Mouse (Mus musculus): ENCODE results near the gene Rpl32.
A peak's percentile ranks its signal among the peaks of the same experiment; 100 is the strongest.

Gene Rpl32

DNA sequence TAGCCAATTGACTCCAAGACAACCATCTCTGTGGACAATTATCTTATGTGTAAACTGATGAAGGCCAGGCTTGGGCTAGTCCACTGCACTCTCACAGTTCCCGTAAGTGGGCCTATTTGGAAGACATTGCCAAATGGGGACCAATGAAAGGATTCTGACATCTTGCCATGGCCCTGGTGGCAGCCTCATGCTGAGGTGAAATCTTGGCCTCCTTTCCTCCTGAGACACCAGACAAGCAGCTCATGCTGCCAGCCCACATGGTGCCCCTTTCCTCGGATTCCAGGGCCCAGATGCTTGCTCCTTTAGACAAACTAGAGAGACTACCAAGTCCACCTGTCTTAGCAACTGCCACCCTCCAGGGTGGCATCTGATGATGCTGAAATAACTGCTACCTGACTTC is 9.6 kb upstream of the Rpl32 start:
- DNase-seq (ENCODE audit: extremely low spot score, low spot score): no peak

DNA sequence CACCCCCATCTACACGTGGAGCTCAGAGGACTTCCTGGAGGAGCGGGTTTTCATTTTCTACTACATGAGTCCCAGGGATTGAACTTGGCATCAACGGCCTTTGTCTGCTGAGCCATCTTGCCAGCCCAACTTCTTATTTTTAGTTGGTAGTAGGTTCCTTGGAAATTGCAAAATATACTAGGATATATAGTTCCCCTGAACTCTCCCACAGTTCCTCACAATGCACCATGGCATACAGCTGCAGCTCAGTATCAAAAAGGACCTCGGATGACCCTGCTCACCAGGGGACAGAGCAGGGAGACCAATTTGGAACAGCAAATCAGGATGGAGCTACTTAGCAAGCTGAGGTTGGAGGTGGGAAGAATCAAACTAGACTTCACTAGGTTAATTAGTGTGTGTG is 6.5 kb upstream of the Rpl32 start:
- no peak for DNase-seq (ENCODE audit: extremely low spot score, low spot score)

DNA sequence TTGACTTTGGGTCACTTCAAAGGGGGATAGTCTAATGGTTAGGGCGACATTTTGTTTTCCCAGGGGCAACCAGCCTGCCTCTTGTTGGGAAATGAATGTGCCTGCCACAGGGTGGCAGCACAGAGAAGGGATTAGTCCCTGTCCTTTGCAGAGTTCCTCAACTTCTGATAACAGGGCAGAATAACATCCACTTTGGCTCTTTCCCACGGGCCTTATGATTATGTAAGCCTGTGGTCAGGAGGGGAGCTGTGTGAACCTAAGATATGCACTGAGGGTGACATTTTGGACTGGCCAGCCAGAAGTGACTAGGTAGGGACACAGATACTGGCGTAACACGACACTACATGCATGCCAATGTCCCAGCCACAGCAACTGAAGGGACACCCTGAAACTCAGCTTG is 5.6 kb upstream of the Rpl32 start:
- DNase-seq (ENCODE audit: extremely low spot score, low spot score): no peak

DNA sequence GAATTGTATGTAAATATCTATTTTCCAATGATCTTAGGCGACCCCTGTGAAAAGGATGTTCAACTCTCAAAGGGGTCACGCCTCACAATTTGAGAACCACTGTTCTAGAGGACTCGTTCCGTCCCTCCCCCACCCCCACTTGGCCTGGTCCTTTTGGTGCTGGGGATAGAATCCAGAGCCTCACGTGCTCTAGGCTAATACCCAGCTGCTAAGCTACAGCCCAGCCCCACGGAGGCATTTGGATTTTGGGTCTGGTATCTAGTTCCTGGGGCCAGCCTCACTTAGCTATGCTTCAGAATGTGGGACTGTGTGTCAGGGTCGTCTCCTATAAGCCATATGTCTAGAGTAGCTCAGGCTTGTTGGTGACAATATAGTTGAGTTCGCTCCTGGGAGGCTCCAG is 3.1 kb upstream of the Rpl32 start:
- no peak for DNase-seq (ENCODE audit: extremely low spot score, low spot score)

DNA sequence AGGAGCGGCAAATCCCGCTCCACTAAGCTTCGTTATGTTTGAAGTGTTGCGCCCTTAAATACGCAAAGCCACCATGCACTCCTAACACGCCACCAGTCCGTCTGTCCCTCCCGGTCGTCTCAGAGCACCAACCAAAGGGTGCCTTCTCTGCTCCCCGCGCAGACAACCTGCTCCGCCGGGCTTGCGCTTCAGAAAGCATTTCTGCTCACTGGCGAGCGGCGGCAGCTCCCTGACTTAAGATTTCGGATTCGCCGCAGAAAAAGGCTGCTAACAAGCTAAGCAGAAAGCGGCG is 405 bp downstream of the Rpl32 start:
- DNase-seq (ENCODE audit: extremely low spot score, low spot score): no peak

DNA sequence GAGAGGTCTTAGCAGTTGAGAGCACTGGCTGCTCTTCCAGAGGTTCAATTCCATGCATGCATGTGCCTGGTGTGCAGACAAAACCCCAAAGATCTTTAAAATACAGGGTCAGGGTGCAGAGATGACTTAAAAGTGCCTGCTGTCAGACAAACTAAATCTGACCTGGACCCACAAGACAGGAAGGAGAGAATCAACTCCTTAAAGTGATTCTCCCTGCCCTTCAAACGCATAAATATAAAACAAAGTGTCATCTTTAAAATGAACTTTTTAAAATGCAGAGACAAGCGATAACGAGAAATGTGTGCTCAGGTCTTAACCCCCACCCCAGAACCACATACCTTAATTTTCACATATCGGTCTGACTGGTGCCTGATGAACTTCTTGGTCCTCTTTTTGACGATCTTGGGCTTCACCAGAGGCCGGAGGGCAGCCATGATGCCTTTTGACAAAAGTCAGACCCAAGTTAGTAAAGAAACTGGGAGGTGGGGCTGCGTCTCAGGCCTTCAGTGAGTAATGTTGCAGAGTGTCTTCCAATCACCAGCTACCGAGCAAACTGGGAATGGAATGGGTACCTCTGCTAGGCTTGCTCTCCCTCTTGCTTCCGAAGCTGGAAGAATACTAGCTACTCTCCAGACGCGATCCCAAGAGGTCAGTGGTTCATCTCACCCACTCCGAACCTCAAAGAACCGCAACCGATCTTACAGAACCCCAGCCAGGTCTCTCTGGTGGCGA is 917 bp downstream of the Rpl32 start:
- DNase-seq (ENCODE audit: extremely low spot score, low spot score): peak; percentile 32

DNA sequence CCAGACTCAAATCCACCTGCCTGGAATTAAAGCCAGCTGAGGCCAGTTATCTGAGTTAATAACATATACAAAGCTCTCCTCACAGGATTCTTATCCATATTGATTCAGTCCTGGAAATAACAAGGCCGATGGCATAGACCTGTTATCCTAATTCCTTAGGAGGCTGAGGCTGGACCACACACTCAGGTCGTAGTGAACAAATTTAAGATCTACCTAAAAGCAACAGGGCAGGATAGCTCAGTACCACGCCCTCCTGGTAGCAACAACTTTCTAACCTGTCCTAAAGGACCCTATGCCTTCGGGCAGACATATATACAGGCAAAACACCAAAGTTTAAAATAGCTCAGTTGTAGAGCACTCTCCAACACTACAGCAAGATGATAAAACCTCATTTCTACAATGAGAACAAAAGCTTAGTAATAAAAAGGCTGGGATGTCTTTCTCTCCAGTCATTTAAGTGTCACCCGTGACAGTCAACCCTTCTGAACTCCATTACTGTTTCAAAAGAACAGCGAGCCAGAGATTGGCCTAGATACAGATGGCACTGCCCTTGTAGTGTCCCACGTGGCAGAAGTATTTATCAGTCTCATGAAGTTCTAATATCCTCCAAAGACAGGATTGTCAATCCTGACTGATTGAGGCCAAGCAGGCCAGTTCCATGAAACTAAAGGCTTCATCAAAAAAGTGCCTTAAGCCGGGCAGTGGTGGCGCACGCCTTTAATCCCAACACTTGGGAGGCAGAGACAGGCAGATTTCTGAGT is 3.9 kb downstream of the Rpl32 start:
- no peak for DNase-seq (ENCODE audit: extremely low spot score, low spot score)

DNA sequence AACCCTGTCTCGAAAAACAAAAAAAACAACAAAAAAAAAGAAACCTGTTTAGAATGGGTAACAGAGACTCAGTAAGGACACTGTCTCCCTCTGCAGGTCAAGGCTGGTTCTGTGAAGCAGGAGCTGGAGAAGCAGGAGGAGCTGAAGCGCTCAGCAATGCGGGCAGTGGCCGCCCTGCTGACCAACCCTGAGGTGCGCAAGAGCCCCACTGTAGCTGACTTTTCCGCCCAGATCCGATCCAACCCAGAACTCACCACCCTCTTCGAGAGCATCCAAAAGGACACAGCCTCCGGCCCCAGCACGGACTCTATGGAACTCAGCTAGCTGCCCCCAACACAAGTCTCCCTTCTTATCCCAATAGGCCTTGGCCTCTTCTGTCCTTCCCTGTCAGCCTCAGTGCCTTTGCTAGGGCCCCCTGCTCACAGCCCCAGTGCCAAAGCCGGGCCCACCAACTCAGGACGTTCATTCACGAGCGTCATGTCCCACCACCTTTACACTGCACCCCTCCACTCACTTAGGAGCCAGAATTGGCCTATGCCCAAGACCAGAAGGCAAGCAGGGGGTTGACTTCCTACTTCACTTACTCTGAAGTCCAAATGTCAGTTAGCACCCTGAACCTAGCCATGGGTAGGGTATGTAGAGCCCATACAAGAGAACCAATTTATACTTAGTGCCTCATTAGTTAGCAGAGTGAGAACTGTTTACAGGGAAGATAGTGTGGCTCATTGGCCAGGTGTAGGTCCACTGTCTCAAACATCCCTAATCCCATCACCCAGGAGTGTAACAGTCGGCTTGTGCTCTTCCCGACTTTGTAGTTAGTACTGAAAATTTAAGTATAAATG is 4.8 kb downstream of the Rpl32 start:
- peak; percentile 57 for DNase-seq (ENCODE audit: extremely low spot score, low spot score)

DNA sequence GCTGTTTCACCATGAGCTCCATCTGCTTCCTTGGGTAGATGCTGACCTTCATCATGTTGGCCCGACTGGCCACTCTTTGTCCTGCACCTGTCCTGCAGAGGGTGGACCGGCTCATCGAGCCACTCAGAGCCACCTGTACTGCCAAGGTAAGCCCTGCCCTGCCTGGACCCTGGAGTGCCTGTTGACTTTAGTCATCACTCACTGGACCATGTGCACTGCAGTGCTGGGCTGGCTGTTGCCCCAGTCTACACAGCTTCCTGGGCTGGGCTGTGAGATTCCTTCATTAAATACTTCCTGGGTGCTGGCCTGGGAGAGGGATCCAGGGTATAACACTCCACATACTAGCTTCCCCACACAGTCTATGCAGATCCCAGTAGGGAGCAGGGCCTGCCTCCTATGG is 6.7 kb downstream of the Rpl32 start:
- no peak for DNase-seq (ENCODE audit: extremely low spot score, low spot score)

DNA sequence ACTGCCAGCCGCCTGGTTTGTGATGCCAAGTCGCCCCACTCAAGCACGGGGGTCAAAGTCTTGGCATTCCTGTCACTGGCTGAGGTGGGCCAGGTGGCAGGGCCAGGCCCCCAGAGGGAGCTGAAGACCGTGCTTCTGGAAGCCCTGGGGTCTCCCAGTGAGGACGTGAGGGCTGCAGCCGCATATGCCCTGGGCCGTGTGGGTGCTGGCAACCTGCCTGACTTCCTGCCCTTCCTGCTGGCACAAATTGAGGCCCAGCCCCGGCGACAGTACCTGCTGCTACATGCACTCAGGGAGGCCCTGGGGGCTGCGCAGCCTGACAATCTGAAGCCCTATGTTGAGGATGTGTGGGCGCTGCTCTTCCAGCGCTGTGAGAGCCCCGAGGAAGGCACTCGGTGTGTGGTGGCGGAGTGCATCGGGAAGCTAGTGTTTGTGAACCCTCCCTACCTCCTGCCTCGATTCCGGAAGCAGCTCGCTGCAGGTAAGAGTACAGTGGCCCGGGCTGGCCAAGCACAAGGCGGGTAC is 15.8 kb downstream of the Rpl32 start:
- no peak for DNase-seq (ENCODE audit: extremely low spot score, low spot score)

DNA sequence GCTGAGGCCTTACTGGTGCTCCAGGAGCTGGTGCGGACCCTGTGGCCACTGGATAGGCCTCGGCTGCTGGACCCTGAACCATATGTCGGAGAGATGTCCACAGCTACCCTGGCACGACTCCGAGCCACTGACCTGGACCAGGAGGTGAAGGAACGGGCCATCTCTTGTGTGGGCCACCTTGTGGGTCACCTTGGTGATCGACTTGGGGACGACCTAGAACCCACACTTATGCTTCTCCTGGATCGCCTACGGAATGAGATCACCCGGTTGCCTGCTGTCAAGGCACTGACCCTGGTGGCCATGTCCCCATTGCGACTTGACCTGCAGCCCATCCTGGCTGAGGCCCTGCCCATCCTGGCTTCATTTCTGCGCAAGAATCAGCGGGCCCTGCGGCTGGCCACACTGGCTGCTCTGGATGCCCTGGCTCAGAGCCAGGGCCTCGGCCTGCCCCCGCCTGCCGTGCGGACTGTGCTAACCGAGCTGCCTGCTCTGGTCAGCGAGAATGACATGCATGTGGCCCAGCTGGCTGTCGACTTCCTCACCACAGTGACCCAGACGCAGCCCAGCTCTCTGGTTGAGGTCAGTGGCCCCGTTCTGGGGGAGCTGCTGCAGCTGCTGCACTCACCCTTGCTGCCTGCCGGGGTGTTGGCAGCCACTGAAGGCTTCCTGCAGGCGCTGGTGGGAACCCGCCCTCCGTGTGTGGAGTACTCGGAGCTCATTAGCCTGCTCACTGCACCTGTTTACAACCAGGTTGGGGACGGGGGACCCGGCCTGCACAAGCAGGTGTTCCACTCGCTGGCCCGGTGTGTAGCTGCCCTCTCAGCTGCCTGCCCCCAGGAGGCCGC is 16.5 kb downstream of the Rpl32 start:
- DNase-seq (ENCODE audit: extremely low spot score, low spot score): no peak

DNA sequence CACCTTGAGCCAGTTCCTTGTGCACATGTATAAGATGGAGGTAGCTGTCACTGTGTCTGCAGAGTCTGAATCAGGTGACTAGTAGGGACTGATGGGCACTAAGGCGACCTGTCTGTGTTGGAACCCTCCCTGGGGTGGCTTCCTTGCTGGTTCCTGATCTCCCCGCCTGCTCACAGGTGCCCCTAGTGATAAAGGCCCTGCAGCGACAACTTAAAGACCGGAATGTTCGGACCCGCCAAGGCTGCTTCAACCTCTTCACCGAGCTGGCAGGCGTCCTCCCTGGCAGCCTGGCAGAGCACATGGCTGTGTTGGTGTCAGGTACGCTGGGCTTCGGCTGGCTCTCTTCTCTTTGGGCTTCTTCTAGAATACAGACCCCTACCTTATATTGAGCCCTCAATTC is 17.5 kb downstream of the Rpl32 start:
- DNase-seq (ENCODE audit: extremely low spot score, low spot score): no peak

DNA sequence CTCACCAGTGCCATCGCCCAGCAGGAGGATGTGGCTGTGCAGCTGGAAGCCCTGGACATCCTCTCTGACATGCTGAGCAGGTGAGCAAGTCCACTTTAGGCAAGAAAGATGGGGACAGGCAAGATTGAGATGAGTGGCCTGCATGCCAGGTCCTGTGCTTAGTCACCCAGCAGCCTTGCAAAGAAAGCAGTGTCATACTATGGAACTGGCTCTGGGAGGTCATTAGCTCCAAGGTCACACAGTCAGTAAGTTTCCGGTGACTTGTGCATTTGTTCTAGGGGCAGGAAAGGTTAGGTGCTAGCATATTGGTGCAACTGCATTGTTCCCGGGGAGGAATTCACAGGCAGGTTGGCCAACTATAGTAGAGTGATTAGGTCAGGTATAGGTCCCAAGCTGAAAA is 25.8 kb downstream of the Rpl32 start:
- no peak for DNase-seq (ENCODE audit: extremely low spot score, low spot score)

DNA sequence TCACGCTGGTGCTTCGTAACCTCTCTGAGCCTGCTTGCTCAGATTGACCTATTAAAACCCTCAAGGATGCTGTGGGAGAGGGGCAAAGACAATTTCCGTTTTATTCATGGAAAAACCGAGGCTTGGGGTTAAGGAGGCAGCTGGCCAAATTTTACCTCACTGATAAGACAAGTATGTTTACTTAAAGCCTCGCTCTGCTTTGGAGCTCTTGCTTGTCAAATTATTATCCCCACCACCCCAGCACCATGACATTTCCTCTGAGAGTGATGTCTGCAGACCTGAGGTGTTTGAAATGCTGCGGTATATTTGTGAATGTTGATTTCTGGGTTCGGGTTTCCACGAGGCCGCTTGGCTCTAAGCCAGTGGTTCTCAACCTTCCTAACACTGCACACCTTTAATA is 32.2 kb downstream of the Rpl32 start:
- DNase-seq (ENCODE audit: extremely low spot score, low spot score): no peak

DNA sequence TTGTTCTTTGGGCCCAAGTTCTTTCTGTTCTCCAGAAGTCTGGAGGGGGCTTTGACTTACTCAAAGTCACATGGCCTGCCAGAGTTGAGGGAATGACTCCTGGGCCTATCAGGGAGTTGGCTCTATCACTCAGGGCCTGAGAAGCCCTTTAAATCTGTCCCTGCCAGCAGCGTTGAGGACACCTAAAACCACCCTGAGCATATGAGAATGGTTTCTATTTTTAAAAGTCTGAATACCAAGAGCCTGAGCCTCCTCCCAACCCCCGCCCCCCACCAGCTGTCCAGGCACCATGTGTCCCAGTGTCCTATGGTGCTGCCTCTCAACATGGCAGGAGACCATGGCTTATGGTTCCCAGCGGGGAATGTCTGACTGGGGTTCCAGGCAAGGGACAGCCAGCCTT is 32.7 kb downstream of the Rpl32 start:
- no peak for DNase-seq (ENCODE audit: extremely low spot score, low spot score)

DNA sequence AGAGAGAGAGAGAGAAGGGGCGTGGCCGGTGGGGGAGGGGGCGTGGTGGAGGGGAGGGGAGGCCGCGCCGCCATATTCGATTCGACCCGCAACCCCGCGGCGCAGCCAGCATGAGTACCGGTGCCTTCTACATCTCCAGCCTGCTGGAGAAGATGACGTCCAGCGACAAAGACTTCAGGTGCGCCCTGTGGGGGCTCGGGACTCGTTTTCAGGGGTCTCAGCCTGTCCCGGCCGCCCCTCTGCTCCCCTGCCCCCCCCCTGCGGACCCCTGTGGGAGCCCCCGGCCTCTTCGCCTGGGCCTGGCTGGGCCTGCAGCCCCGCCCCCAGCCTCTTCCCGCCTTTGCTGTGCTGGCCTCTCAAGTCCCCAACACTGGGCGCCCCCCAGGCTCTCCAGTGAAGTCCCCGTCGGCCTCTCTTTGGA is 34.0 kb downstream of the Rpl32 start, which contains the start of gene Cand2:
Gene Cand2, plus strand, starts transcription at position 38 of the 421 bp plus-strand sequence.
- DNase-seq (ENCODE audit: extremely low spot score, low spot score): peak; percentile 85

DNA sequence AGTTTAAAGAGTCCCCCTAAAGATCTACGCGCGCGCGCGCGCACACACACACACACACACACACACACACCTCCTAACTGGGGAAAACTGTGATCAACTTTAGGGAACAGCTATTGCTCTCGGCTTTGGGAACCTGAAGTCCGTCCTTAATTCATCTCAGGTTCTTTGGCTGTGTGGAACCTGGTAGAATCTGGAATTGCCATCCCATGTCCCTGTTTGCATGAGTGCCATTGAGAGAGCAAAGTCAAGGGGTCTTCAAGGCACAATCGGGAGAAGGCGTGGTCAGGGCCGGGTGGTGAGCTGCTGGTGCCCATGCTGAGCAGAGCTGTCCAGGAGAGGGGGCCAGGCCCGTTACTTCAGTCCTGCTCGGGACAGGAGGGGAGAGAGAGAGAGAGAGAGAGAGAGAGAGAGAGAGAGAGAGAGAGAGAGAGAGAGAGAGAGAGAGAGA is 34.6 kb downstream of the Rpl32 start:
- peak; percentile 83 for DNase-seq (ENCODE audit: extremely low spot score, low spot score)

DNA sequence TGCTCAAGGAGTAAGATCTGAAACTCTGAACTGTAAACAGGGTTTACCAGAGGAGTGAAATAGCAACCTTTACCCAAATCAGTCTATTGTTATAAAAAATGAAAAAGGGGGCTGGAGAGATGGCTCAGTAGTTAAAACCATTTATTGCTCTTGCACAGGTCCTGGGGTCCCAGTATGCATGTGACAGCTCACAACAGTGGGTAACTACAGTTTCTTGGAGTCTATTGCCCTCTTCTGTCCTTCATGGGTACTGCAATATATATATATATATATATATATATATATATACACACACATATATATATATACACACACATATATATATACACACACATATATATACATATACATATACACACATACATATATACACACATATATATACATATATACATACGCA is 35.9 kb downstream of the Rpl32 start:
- DNase-seq (ENCODE audit: extremely low spot score, low spot score): no peak

DNA sequence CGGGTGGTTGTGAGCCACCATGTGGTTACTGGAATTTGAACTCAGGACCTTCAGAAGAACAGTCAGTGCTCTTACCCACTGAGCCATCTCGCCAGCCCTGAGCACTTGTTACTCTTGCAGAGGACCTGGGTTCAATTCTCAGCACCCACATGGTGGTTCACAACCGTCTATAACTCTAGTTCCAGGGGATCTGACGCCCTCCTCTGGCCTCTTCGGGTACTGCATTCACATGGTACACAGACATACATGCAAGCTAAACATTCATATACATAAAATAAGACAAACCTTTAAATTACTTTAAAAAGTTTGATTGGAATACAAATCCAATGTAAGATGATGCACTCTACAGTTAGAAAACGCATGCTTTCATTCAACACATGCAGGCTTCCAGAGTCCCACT is 36.3 kb downstream of the Rpl32 start:
- no peak for DNase-seq (ENCODE audit: extremely low spot score, low spot score)

DNA sequence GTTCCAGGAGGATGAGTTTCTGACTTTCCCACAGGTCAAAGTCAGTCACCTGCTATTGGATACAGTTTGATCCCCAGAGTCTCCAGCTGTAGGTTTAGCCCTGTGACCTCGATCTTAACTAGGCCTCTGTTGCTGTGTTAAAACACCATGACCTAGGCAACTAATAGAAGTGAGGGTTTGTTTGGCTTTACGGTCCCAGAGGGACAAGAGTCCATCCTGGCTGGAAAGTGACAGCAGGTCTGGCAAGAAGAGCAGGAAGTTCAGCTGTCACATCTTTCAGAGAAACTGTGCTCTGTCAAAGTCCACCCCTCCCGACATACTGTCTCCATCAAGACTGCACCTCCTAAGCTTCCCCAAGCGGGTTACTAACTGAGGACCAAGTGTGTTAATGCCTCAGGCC is 37.7 kb downstream of the Rpl32 start:
- no peak for DNase-seq (ENCODE audit: extremely low spot score, low spot score)

DNA sequence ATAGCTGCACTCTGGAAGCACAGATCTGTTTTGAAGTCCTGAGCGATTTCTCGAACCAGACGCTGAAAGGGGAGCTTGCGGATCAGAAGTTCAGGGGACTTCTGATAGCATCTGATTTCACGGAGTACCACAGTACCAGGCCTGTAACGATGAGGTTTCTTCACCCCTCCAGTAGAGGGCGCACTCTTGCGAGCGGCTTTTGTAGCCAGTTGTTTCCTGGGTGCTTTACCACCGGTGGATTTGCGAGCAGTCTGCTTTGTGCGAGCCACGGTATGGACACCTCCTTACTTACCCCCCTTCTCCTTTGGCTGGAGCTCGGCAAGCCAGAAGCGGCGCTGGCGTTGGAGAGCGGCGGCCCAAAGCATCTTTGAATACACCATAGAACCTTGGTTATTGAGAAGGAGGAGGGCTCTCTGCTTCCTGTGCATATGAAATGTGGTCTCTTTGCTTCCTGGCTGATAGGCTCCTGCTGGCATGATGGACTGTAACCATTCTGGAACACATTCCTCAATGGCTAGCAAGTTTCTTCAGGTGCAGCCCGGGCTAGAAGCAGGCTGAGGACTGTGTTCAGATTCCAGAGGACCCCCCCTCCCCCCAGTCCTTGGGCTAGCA is 38.4 kb downstream of the Rpl32 start:
- no peak for DNase-seq (ENCODE audit: extremely low spot score, low spot score)

All from neural tube, embryonic 10.5 days (tissue).